Mouse (Mus musculus) small intestine, adult 2 months (tissue): ENCODE measurements around the gene Il15ra.

Experiments
- CTCF ChIP-seq: fragments of 200-500 bp; IDR thresholded peaks from 2 replicates; pipeline ENCODE4 v1.5.1; 2012; ENCODE audit warnings: low read depth, mild to moderate bottlenecking, control low read depth, inconsistent platforms, low read length, moderate library complexity, mixed read lengths; ENCODE audit not compliant: insufficient replicate concordance, insufficient read length; ENCODE audit errors: extremely low read depth
- POLR2A ChIP-seq: fragments of 200-500 bp; IDR thresholded peaks from 2 replicates; pipeline ENCODE4 v1.6.1; 2012; ENCODE audit warnings: low read depth, mild to moderate bottlenecking, control low read depth, inconsistent platforms, low read length, moderate library complexity

DNA sequence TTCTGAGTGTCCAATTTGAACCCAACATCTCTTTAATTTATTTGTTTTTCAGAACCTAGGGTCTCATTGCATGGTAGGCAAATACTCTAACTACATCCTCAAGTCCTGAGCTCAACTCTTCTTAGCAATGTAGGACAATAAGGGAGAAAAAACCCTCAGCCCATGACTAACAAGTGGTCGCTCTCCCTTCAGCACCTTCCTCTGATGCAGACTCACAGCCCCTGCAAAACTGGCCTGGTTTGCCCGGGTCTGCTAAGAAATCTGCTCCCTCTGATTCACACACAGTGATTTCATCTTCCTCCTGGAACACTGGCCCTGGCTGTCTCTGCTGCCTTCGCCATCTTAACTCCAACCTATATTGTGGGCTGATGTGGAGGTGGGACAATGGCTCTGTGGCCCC is 24.0 kb downstream of the Il15ra start:
- TF ChIP-seq POLR2A (no peak), CTCF (no peak)
